Mouse (Mus musculus): ENCODE measurements around the gene Plcb4. TPM values are rescaled to one million over a fixed set of nuclear protein-coding genes. Genes with fewer than 3 reads are reported as not detected.

Gene Plcb4
- total RNA-seq, 2 experiments from 2014 or later, result 19.5 to 27.3 TPM

- intact Hi-C loops (cut with DNase I), result no loop called here
- DNase-seq, result no peak
These were observed 178.9 kb downstream of the Plcb4 start for GRCm38 (mm10) chr2:135837730-135838129.

GRCm38 (mm10) chr2:135838135-135838534 lies 179.3 kb downstream of the Plcb4 start:
- intact Hi-C loops (cut with DNase I), result no loop called here
- no peak for DNase-seq

- DNase-seq, result no peak
- intact Hi-C loops (cut with DNase I), result no loop called here
These were observed 180.0 kb downstream of the Plcb4 start for GRCm38 (mm10) chr2:135838651-135839286.

GRCm38 (mm10) chr2:135843721-135844120 lies 184.9 kb downstream of the Plcb4 start:
- intact Hi-C loops (cut with DNase I), result no loop called here
- DNase-seq, result no peak

- DNase-seq, result no peak
- intact Hi-C loops (cut with DNase I), result no loop called here
These were observed 188.1 kb downstream of the Plcb4 start for GRCm38 (mm10) chr2:135846903-135847302.

GRCm38 (mm10) chr2:135847738-135848137 lies 188.9 kb downstream of the Plcb4 start:
- intact Hi-C loops (cut with DNase I), result no loop called here
- DNase-seq, result no peak

GRCm38 (mm10) chr2:135848169-135848568 lies 189.4 kb downstream of the Plcb4 start:
- intact Hi-C loops (cut with DNase I), result no loop called here
- no peak for DNase-seq

GRCm38 (mm10) chr2:135851964-135852363 lies 193.2 kb downstream of the Plcb4 start:
- intact Hi-C loops (cut with DNase I), result no loop called here
- DNase-seq, result no peak

- intact Hi-C loops (cut with DNase I), result no loop called here
These were observed 194.3 kb downstream of the Plcb4 start for GRCm38 (mm10) chr2:135853085-135853484.

GRCm38 (mm10) chr2:135854059-135854458 lies 195.2 kb downstream of the Plcb4 start:
- intact Hi-C loops (cut with DNase I), result no loop called here
- DNase-seq, result no peak

More at GRCm38 (mm10) chr2:135853085-135853484, 194.3 kb downstream of the Plcb4 start:
- DNase-seq, result no peak

- no peak for DNase-seq
- intact Hi-C loops (cut with DNase I), result no loop called here
These were observed 197.2 kb downstream of the Plcb4 start for GRCm38 (mm10) chr2:135855890-135856490.

GRCm38 (mm10) chr2:135856826-135857225 lies 198.0 kb downstream of the Plcb4 start:
- DNase-seq, result no peak
- intact Hi-C loops (cut with DNase I), result no loop called here

GRCm38 (mm10) chr2:135861531-135862488 lies 203.0 kb downstream of the Plcb4 start:
- intact Hi-C loops (cut with DNase I), result loop anchor here (10.0 kb wide), 1 partner anchor 1267 kb away; no protein-coding TSS in a partner anchor
- DNase-seq, result no peak

GRCm38 (mm10) chr2:135862489-135863390 lies 203.9 kb downstream of the Plcb4 start:
- no peak for DNase-seq
- intact Hi-C loops (cut with DNase I), result loop anchor here (10.0 kb wide), 1 partner anchor 1268 kb away; no protein-coding TSS in a partner anchor

GRCm38 (mm10) chr2:135863391-135864076 lies 204.7 kb downstream of the Plcb4 start:
- intact Hi-C loops (cut with DNase I), result loop anchor here (10.0 kb wide), 1 partner anchor 1269 kb away; no protein-coding TSS in a partner anchor

GRCm38 (mm10) chr2:135866421-135866820 lies 207.6 kb downstream of the Plcb4 start:
- intact Hi-C loops (cut with DNase I), result loop anchor here (10.0 kb wide), 1 partner anchor 1272 kb away; no protein-coding TSS in a partner anchor
- no peak for DNase-seq

More at GRCm38 (mm10) chr2:135863391-135864076, 204.7 kb downstream of the Plcb4 start:
- DNase-seq, result no peak

GRCm38 (mm10) chr2:135866838-135867237 lies 208.0 kb downstream of the Plcb4 start:
- intact Hi-C loops (cut with DNase I), result loop anchor here (10.0 kb wide), 1 partner anchor 1272 kb away; no protein-coding TSS in a partner anchor
- no peak for DNase-seq

GRCm38 (mm10) chr2:135869637-135870036 lies 210.8 kb downstream of the Plcb4 start:
- no peak for DNase-seq
- intact Hi-C loops (cut with DNase I), result loop anchor here (10.0 kb wide), 1 partner anchor 1275 kb away; no protein-coding TSS in a partner anchor

- intact Hi-C loops (cut with DNase I), result no loop called here
- DNase-seq, result no peak
These were observed 214.3 kb downstream of the Plcb4 start for GRCm38 (mm10) chr2:135873146-135873545.
